Mouse (Mus musculus) liver, postnatal 0 days (tissue): Measurements from ENCODE around the gene Alox8.

Source experiments
- CTCF ChIP-seq: sonication (generic); IDR thresholded peaks from 2 replicates; pipeline ENCODE4 v1.5.1; 2016; ENCODE audit warnings: antibody characterized with exemption, low read depth
- EP300 ChIP-seq: IDR thresholded peaks from 2 replicates; pipeline ENCODE4 v1.6.1; 2016; ENCODE audit warnings: antibody characterized with exemption, low read depth, mild to moderate bottlenecking

- no peak for TF ChIP-seq CTCF
- no peak for TF ChIP-seq EP300
Observed at GRCm38 (mm10) chr11:69197743-69198142, at the start of gene Alox8.
